Mouse (Mus musculus) brain, embryonic 14.5 days (tissue): Measurements from ENCODE around the gene Ccdc9b.

ENCODE experiments used
- CTCF ChIP-seq: fragments of 200-500 bp; IDR thresholded peaks from 2 replicates; pipeline ENCODE4 v1.5.1; 2012; ENCODE audit warnings: inconsistent platforms, mild to moderate bottlenecking, moderate library complexity, borderline replicate concordance; ENCODE audit not compliant: insufficient read depth, insufficient read length; ENCODE audit errors: extremely low read depth
- POLR2A ChIP-seq: fragments of 200-500 bp; IDR thresholded peaks from 2 replicates; pipeline ENCODE4 v1.6.1; 2012; ENCODE audit warnings: mild to moderate bottlenecking, inconsistent platforms, borderline replicate concordance; ENCODE audit not compliant: poor library complexity, insufficient read depth, insufficient read length, severe bottlenecking; ENCODE audit errors: extremely low read depth

DNA sequence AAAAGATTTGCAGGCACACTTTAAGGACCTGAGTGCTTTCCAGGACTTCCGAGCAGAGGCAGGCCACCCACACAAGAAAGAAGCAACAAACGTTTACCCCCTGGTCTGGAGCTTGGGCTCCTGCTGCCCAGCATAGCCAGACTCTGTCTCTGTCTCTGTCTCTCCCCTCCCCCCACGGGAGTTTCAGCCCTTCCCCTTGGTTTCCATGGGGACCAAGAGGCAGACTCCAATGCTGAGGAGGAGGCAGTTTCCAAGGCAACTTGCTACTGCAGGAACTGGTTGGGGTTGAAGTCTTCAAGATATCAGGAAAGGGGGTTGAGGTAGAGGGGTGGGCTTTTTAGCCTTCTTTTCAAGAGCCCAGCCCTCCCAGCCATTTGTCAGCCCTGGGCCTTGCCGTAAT, 48.2 kb downstream of the Ccdc9b start:
- TF ChIP-seq CTCF, result no peak
- no peak for TF ChIP-seq POLR2A
